In the genomic region with DNA sequence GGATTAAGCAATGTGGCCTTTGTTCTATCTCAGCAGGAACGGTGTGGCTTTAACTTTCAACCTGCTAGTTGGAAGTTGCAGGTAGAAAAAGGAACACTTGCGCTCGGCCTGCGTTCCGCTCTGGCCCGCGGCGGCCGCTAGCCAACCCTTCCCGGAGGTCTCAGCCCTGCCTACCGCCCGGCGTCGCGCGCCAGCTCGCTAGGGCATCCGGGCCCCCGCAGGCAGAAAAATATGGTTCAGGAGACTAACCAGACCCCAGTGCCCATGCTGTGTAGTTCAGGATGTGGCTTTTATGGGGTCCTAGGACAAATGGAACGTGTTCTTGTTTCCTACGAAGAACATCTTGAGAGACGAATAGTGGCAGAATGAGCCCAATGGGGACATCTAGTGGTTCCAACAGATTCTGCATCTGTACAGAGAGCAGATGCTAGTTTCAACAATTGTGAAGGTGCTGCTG, we compare ENCODE assay signal across 8 mouse cellular contexts. TPM values are rescaled to one million over a fixed set of nuclear protein-coding genes. Genes with fewer than 3 reads are reported as not detected.
DNase-seq lines count a peak whose midpoint lies in the region; ATAC-seq and TF ChIP-seq lines count a peak whose summit lies in the region.

No protein-coding gene starts in this region.

- H3K4me1 ChIP-seq in ES-Bruce4 (ENCODE audit: control insufficient read depth, insufficient read depth, low read length) = no peaks in the 10 kb centered on the region
- no peaks in the 10 kb centered on the region for H3K4me1 ChIP-seq in bone marrow macrophage, adult 2 months (ENCODE audit: control insufficient read depth, insufficient read depth, low read length)
- H3K4me1 ChIP-seq in embryonic facial prominence, embryonic 15.5 days = no peaks in the 10 kb centered on the region
- H3K4me1 ChIP-seq in liver, postnatal 0 days (ENCODE audit: insufficient read depth) = no peaks in the 10 kb centered on the region
- no peaks in the 10 kb centered on the region for H3K4me1 ChIP-seq in neural tube, embryonic 14.5 days (ENCODE audit: control insufficient read depth, insufficient read depth, low read length)

- H3K27ac ChIP-seq in ES-Bruce4 (ENCODE audit: insufficient read depth, low read length) = peak overlapping the region; percentile 65; the same call in 1 of the 2 replicates
- H3K27ac ChIP-seq in bone marrow macrophage, adult 2 months (ENCODE audit: insufficient read depth, low read depth, low read length) = no peak overlapping the region
- 0 out of 2 replicates have a peak overlapping the region, but pooled peaks have one; percentile 24 for H3K27ac ChIP-seq in embryonic facial prominence, embryonic 15.5 days (replicated peaks)
- H3K27ac ChIP-seq in liver, postnatal 0 days (ENCODE audit: low read depth) = no peak overlapping the region
- H3K27ac ChIP-seq in neural tube, embryonic 14.5 days (ENCODE audit: low read depth, low read length) = no peak overlapping the region

- H3K27me3 ChIP-seq in ES-Bruce4 (ENCODE audit: control insufficient read depth, insufficient read depth, low read length, poor library complexity, severe bottlenecking) = no peaks in the 10 kb centered on the region
- H3K27me3 ChIP-seq in embryonic facial prominence, embryonic 15.5 days = no peaks in the 10 kb centered on the region; the same call in 1 of the 2 replicates
- H3K27me3 ChIP-seq in liver, postnatal 0 days (ENCODE audit: insufficient read depth, low read length) = no peaks in the 10 kb centered on the region
- no peaks in the 10 kb centered on the region for H3K27me3 ChIP-seq in neural tube, embryonic 14.5 days (ENCODE audit: control insufficient read depth, insufficient read depth, low read length)

- ATAC-seq in embryonic facial prominence, embryonic 15.5 days (ENCODE audit: insufficient number of reproducible peaks, low FRiP score, low TSS enrichment, low read depth) = peak; percentile 29; the same call in 1 of the 2 replicates
- no peak for ATAC-seq in liver, postnatal 0 days
- peak; percentile 93 for ATAC-seq in neural tube, embryonic 14.5 days (ENCODE audit: low read depth)

- no peak for TF ChIP-seq POLR2A in ES-Bruce4 (IDR thresholded peaks at IDR 0.05; ENCODE audit: insufficient read depth, low read length)
- no peak for TF ChIP-seq POLR2A in bone marrow macrophage, adult 2 months (IDR thresholded peaks at IDR 0.05; ENCODE audit: borderline replicate concordance, low read depth, low read length)

- no peaks in the 10 kb centered on the region for H3K36me3 ChIP-seq in ES-Bruce4 (ENCODE audit: control insufficient read depth, insufficient read depth, low read length, poor library complexity, severe bottlenecking)
- H3K36me3 ChIP-seq in embryonic facial prominence, embryonic 15.5 days = no peaks in the 10 kb centered on the region
- no peaks in the 10 kb centered on the region for H3K36me3 ChIP-seq in liver, postnatal 0 days (replicated peaks; ENCODE audit: insufficient read depth, low read length)
- no peaks in the 10 kb centered on the region for H3K36me3 ChIP-seq in neural tube, embryonic 14.5 days (ENCODE audit: control insufficient read depth, insufficient read depth, low read length)

- H3K9ac ChIP-seq in ES-Bruce4 (ENCODE audit: low read depth, poor library complexity, severe bottlenecking) = peak overlapping the region; percentile 67
- peak overlapping the region; percentile 48 for H3K9ac ChIP-seq in embryonic facial prominence, embryonic 15.5 days
- 0 out of 2 replicates have a peak overlapping the region, but pooled peaks have one; percentile 3 for H3K9ac ChIP-seq in liver, postnatal 0 days (replicated peaks)
- peak overlapping the region; percentile 47 for H3K9ac ChIP-seq in neural tube, embryonic 14.5 days (replicated peaks; ENCODE audit: low read depth, low read length)

- TF ChIP-seq EP300 in ES-Bruce4 (IDR thresholded peaks at IDR 0.05; ENCODE audit: insufficient read depth, low read depth, low read length) = no peak
- no peak for TF ChIP-seq EP300 in liver, postnatal 0 days (IDR thresholded peaks at IDR 0.05; ENCODE audit: low read depth)

- intact Hi-C loops in heart, postnatal 36 days (cut with DNase I) = loop anchor here (5.0 kb wide), 1 partner anchor 544 kb away; no protein-coding TSS in a partner anchor

- no peak for TF ChIP-seq CTCF in ES-Bruce4 (IDR thresholded peaks at IDR 0.05; ENCODE audit: low read depth, low read length)
- peak; percentile 61 for TF ChIP-seq CTCF in bone marrow macrophage, adult 2 months (IDR thresholded peaks at IDR 0.05; ENCODE audit: low read depth, low read length)
- TF ChIP-seq CTCF in liver, postnatal 0 days (IDR thresholded peaks at IDR 0.05; ENCODE audit: low read depth) = peak; percentile 72

- H3K4me2 ChIP-seq in embryonic facial prominence, embryonic 15.5 days (replicated peaks) = peak overlapping the region; percentile 83
- peak overlapping the region; percentile 75 for H3K4me2 ChIP-seq in liver, postnatal 0 days (ENCODE audit: low read depth, low read length)
- H3K4me2 ChIP-seq in neural tube, embryonic 14.5 days (ENCODE audit: low read depth, low read length) = peak overlapping the region; percentile 58

- under 1% methylated on average over 22 of the region's 22 CpGs for WGBS in embryonic facial prominence, embryonic 15.5 days
- under 1% methylated on average over 22 of the region's 22 CpGs for WGBS in liver, postnatal 0 days (ENCODE audit: insufficient replicate concordance)
- 2% methylated on average over 22 of the region's 22 CpGs for WGBS in neural tube, embryonic 14.5 days

- peak overlapping the region; percentile 62 for H3K4me3 ChIP-seq in ES-Bruce4 (ENCODE audit: low read depth, low read length)
- peak overlapping the region; percentile 65 for H3K4me3 ChIP-seq in bone marrow macrophage, adult 2 months (ENCODE audit: insufficient read depth, low read length)
- peak overlapping the region; percentile 52 for H3K4me3 ChIP-seq in embryonic facial prominence, embryonic 15.5 days (replicated peaks)
- peak overlapping the region; percentile 39 for H3K4me3 ChIP-seq in liver, postnatal 0 days (ENCODE audit: low read depth, low read length)
- H3K4me3 ChIP-seq in neural tube, embryonic 14.5 days (ENCODE audit: low read depth, low read length) = peak overlapping the region; percentile 34

- DNase-seq in heart, postnatal 36 days = peak; percentile 14 to 26
- DNase-seq in layer of hippocampus, adult 18-20 months (ENCODE audit: low spot score in 2 of 2) = peak; percentile 26 to 82
- DNase-seq in liver, postnatal 0 days = peak; percentile 24
- DNase-seq in thymus, postnatal 4 days = peak; percentile 25

- no peaks in the 10 kb centered on the region for H3K9me3 ChIP-seq in ES-Bruce4 (replicated peaks; ENCODE audit: control insufficient read depth, insufficient read depth, low read length, poor library complexity, severe bottlenecking)
- H3K9me3 ChIP-seq in embryonic facial prominence, embryonic 15.5 days (replicated peaks) = no peaks in the 10 kb centered on the region
- no peaks in the 10 kb centered on the region for H3K9me3 ChIP-seq in liver, postnatal 0 days (ENCODE audit: low read length)
- no peaks in the 10 kb centered on the region for H3K9me3 ChIP-seq in neural tube, embryonic 14.5 days (ENCODE audit: control insufficient read depth, low read length)

RNA-seq across cellular contexts. Expression of gene Gm281, which starts 12.6 kb away (rescaled TPM):
- not detected in 2 replicates for polyA plus RNA-seq in ES-Bruce4 (2011; ENCODE audit: insufficient read depth, insufficient read length, low read depth, missing spikeins)
- polyA plus RNA-seq in bone marrow macrophage, adult 2 months (2012; ENCODE audit: insufficient read depth, insufficient read length, missing spikeins) = not detected in 2 replicates
- polyA plus RNA-seq in embryonic facial prominence, embryonic 15.5 days (2015; fragmentation: Nextera tagmentation; extraction: Ambion mirVana) = 0.72 and 1.5 TPM in 2 replicates
- total RNA-seq in heart, postnatal 36 days (2021) = not detected
- not detected for total RNA-seq in layer of hippocampus, adult 18-20 months (2021)
- polyA plus RNA-seq in liver, postnatal 0 days (2015; fragmentation: Nextera tagmentation; extraction: Ambion mirVana) = not detected in 2 replicates
- polyA plus RNA-seq in neural tube, embryonic 14.5 days (2014; fragmentation: Nextera tagmentation; extraction: Ambion mirVana) = not detected in 2 replicates

RNA-seq across cellular contexts. Expression of gene Atxn7, which starts 59.6 kb away (rescaled TPM):
- polyA plus RNA-seq in ES-Bruce4 (2011; ENCODE audit: insufficient read depth, insufficient read length, low read depth, missing spikeins) = 7.4 and 9.6 TPM in 2 replicates
- polyA plus RNA-seq in bone marrow macrophage, adult 2 months (2012; ENCODE audit: insufficient read depth, insufficient read length, missing spikeins) = 18.9 and 19.9 TPM in 2 replicates
- polyA plus RNA-seq in embryonic facial prominence, embryonic 15.5 days (2015; fragmentation: Nextera tagmentation; extraction: Ambion mirVana) = 4.8 and 6.2 TPM in 2 replicates
- 10 to 100 TPM; 16.3 to 16.5 TPM for total RNA-seq in heart, postnatal 36 days (2021)
- total RNA-seq in layer of hippocampus, adult 18-20 months (2021) = 10 to 100 TPM; 28.9 to 30.8 TPM
- 2.0 and 2.1 TPM in 2 replicates for polyA plus RNA-seq in liver, postnatal 0 days (2015; fragmentation: Nextera tagmentation; extraction: Ambion mirVana)
- 6.0 and 6.1 TPM in 2 replicates for polyA plus RNA-seq in neural tube, embryonic 14.5 days (2014; fragmentation: Nextera tagmentation; extraction: Ambion mirVana)

Comparison
In these comparisons a context has a peak if more than half of its experiments do, and no peak if none do; other contexts are left out.
1. H3K27ac ChIP-seq: peak in ES-Bruce4 (single experiment) and embryonic facial prominence, embryonic 15.5 days (single experiment); none in bone marrow macrophage, adult 2 months (single experiment), liver, postnatal 0 days (single experiment) and neural tube, embryonic 14.5 days (single experiment).
2. H3K9ac ChIP-seq: peak in every context shown above with its lines; median percentile 67 in ES-Bruce4; 48 in embryonic facial prominence, embryonic 15.5 days; 47 in neural tube, embryonic 14.5 days; 3 in liver, postnatal 0 days.
3. Peak in every context shown above with its lines, with median percentiles within 50 percentile points of each other: H3K4me3 ChIP-seq, H3K4me2 ChIP-seq and DNase-seq.